Mouse (Mus musculus) layer of hippocampus, adult 9-11 months (tissue): ENCODE results near the gene Gm32742.

Experiments used
- DNase-seq: peaks from one replicate; pipeline ENCODE4 v3.0.0; 2022

Gene Gm32742

GRCm38 (mm10) chr9:51165312-51166180 is at the start of gene Gm32742:
Gene Gm32742, minus strand, starts transcription at chr9:51165517.
- DNase-seq, result no peak

GRCm38 (mm10) chr9:51213729-51214237 is 48.5 kb upstream of the Gm32742 start:
- DNase-seq, result no peak

GRCm38 (mm10) chr9:51213023-51213728 is 47.9 kb upstream of the Gm32742 start, which contains the start of gene Pou2af1:
Gene Pou2af1, plus strand, starts transcription at chr9:51213708.
- DNase-seq, result no peak

DNA sequence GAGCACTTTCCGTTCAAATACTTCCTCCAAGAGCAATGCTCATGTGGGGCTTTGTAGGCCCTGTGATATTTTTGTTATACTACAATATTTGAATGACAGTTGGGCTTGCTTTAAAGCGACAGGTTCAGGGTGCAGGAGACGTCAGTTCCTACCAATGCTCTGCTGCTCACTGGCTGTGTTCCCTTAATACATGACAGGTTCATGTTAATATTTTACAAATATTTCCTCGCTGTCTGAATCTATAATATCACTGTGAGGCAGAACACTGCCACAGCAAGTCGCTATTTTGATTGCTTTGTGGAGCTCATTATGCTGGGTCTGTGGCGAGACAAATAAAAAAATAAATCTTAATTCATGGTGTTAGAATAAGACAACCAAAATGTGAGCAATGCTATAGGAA is 45.9 kb upstream of the Gm32742 start:
- DNase-seq, result no peak

DNA sequence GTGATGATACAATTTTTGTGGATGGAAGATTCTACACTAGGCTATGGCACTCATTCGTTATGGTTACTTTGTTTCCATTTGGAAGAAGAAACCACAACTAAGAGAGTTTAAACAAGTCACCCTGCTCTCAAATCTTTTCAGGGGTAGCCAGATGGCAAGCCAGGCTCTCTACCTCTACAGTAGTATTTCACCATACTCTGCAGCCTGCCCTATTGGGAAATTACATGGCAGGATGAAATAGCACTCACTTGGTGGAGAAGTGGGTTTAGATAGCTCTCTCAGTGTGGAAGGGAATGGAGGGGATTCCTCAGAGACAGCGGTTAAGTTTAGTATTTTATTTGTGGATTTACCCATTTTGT is 43.6 kb upstream of the Gm32742 start:
- DNase-seq, result no peak

GRCm38 (mm10) chr9:51194790-51195189 is 29.5 kb upstream of the Gm32742 start:
- no peak for DNase-seq

- DNase-seq, result no peak
Measured at GRCm38 (mm10) chr9:51190655-51191054, 25.3 kb upstream of the Gm32742 start.

GRCm38 (mm10) chr9:51185871-51186270 is 20.6 kb upstream of the Gm32742 start:
- no peak for DNase-seq

DNA sequence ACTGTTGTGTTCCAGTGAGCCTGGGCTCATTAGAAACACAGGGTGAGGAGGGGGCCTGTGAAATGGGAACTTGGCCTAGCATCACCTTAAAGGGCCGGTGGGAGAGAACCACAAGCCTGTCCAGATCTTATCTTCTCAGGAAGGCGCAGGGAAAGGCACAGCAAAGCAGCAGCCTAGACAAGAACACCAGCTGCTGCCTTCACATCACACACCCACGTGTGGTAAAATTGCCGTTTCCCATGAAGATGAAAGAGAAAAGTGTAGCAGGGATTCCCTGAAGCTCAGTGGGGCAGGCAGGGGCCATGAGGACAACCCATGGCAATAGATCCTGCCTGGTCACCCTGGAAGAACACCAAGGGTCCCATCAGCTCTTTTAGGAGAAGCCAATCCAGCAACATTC is 20.1 kb upstream of the Gm32742 start:
- peak; percentile 35 for DNase-seq

GRCm38 (mm10) chr9:51182716-51183710 is 17.7 kb upstream of the Gm32742 start:
- DNase-seq, result no peak

GRCm38 (mm10) chr9:51180621-51181020 is 15.3 kb upstream of the Gm32742 start:
- peak; percentile 88 for DNase-seq

GRCm38 (mm10) chr9:51178297-51178696 is 13.0 kb upstream of the Gm32742 start:
- DNase-seq, result no peak

- no peak for DNase-seq
Measured at GRCm38 (mm10) chr9:51175722-51176121, 10.4 kb upstream of the Gm32742 start.

DNA sequence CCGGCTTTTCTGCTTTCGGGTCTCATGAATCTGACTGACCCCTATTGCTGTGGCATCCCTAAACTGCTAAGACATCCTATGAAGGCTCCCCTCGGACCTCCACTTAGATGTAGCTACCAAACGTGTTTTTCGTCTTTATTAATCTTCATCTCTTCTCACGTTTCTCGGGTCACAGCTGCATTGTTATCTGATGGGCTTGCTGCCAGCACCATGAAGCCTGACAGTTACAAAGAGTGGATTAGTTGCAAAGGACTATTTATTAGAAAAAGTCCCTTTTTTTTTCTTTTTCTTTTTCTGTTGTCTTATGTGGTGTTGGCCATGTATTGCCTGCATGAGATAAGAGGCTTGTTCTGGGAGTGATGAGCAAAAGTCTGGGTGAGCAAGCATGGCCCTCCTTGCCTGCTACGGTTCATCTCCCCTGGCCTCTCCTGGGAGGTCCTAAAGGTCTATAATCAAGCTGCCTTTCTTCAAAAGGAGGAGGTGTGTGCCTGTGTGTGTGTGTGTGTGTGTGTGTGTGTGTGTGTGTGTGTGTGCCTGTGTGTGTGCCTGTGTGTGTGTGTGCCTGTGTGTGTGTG is 9.7 kb upstream of the Gm32742 start:
- DNase-seq, result no peak

DNA sequence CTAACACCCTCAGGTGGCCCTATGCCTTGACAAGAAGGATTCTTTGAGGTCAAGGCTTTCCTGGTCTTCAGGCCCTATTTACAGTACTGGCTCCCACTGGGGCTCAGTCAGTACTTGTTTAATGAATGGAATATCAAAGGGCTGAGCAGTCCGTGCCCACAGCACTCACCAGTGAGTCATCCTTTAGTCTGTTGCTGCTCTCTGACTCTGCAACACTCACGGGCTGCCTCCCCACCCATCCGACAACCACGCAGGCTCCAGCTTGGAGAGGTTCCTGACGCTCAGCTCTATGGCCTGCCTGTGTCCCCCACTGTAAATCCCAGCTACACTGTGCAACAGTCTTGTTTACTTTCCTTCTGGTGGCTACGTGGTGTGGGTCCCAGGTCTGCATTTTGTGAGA is 5.0 kb upstream of the Gm32742 start:
- DNase-seq, result no peak

- no peak for DNase-seq
Measured at GRCm38 (mm10) chr9:51169133-51169532, 3.8 kb upstream of the Gm32742 start.

DNA sequence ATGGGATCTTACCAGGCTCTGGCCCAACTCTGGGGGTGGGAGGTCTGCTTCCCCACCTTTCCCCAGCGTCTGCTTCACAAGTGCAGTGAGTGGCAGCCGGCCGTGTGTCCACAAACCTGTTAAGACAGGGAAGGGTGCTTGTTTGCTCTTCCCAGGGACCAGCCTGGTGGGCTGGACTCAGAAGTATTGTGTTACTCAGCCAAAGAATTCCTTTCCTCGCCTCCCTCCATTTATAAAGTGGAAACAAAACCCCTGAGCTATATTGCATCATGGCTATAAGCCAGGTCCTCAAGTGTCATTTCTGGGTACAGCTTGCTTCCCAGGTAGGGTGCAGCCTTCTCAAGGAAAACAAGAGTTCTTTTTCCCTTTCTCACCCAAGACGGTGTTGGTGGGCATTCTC is 3.4 kb upstream of the Gm32742 start:
- DNase-seq, result no peak

- DNase-seq, result no peak
Measured at GRCm38 (mm10) chr9:51167954-51168353, 2.6 kb upstream of the Gm32742 start.

DNA sequence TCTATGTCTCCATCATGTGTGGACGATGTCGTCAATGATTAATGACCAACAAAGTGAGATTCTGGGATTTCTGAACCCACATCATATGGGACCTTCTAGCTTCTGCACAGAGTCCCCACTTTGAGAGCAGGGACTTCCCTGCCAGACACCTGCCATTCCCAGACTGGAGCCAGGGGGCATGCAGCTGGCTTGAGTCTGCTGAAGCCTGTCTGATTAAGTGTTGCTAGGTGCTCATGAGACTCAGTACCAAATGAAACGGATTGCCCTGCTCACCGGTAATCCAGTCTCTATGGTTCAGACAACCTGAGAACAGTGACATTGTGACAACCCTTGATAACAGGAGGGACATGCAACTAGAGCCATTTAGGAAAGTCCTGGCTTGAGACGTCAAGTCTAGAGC is 1.3 kb downstream of the Gm32742 start:
- DNase-seq, result no peak

DNA sequence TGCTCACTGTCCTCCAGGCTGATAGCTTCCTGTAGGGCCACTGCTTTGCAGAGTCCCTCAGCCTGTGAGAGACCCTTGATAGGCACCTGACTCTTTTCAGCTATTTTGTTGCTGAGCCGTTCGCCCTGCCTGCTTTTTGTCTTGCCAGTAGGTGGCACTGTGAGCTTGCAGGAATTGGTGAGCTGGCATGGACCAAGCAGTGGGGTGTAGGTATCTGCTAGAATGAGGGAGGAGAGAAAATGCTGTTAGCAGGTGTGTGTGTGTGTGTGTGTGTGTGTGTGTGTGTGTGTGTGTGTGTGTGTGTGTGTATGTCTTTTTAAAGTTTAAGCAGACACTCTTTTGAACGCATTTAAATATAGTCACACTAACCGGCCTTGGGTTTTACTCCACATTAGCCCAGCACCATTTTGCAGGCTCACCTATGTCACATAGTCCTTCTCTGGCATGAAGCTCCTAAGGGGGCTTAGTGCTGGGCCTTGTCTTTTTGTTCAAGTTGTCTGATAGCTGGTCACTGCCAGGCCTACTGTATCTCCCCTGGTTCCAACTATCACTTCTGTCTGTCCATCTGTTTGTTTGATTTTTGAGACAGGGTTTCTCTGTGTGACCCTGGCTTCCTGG is 3.4 kb downstream of the Gm32742 start:
- DNase-seq, result peak; percentile 66

DNA sequence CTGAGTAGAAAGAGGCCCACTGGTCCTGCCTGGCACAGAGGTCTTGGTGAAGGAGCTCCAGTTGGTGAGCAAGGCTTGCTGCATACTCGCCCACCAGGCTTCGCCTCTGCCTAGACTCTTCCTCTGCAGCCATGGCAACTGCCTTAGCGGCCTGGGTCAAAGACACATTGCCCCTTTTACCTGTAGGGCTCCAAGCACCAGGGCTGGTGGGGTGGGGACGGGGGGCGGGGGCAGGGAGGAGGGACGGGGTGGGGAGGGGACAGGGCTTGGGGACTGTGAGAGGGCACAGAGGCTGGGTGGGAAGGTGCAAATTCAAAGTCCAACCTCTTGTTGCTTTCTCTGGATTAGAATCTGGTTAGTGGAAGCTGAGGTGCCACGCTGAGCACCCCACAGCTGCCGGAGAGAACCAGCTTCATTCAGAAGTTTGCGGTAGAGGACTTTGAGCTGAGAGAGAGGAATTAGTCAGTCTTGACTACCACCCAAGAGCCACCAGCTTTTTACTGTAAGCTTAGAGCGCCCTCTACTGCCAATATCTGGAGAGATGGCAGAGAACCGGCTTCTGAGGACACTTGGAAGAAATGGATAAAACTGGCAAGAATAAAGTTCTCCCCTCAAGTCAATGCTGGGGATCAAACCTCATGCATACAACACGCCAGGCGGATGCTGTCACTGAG is 13.1 kb downstream of the Gm32742 start:
- DNase-seq, result peak; percentile 30
